Mouse (Mus musculus) 3T3-L1 (cell line): ENCODE data around the gene Ddx47.
A peak's percentile ranks its signal among the peaks of the same experiment; 100 is the strongest.

ENCODE experiments used
- DNase-seq: peaks from one replicate; pipeline ENCODE4 v3.0.0-alpha.2; 2015; ENCODE audit warnings: low read depth, low spot score

Ddx47 gene

DNA sequence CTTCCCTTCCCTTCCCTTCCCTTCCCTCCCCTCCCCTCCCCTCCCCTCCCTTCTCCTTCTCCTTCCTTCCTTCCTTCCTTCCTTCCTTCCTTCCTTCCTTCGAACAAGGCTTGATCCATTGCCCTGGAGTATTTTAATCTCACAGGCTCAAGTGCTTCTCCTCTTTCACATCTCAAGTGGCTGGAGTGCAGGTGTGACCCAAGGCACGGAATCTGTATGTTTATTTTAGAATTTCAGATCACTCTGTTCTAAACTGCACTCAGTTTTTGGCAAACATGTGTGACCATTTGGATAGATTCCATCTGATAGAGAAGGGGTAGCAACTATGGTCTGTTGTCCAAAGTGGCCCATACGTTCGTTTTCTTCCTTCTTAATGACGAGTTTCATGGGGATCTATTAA, 56.8 kb downstream of the Ddx47 start:
- no peak for DNase-seq

DNA sequence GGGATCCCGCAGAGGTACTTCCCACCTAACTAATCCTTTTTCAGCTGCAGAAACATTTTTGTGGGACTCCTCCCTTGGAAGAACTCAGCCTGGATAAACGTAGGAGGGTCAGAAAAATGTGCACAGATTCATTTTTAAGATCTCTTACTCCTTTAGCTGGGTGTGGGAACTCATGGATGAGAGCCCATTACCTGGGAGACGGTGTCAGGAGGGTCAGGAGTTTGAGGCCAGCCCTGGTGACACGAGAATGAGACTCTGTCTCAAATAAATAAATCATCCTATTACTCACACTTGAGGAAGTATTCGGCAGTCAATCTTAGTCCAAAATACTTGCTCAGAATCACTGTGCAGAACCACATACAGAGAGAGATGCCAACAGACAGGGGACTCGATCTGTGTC, 58.4 kb downstream of the Ddx47 start:
- peak; percentile 83 for DNase-seq

DNA sequence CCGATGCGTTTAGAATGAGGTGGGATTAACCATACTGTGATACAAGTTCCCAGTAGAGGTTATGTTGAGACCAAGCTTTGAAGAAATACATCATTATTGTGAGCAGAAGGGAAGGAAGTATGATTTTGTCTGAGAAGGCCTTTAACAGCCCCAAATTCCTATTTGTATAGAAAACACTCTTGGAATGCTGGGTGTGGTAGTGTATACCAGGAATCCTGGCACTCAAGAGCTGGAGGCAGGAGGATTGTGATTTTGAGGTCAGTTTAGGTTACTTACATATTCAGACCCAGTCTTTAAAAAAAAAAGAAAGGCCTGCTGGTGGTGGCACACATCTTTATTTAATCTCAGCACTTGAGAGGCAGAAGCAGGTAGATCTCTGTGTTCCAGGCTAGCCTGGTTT, 58.9 kb downstream of the Ddx47 start:
- DNase-seq = peak; percentile 87
